Mouse (Mus musculus): ENCODE data around the gene Slc38a4.

- TF ChIP-seq HCFC1 (IDR thresholded peaks at IDR 0.05; ENCODE audit: low read depth, low read length) (no peak), POLR2A (IDR thresholded peaks at IDR 0.05; ENCODE audit: low read depth, low read length) (no peak)
These were observed at the start of gene Slc38a4 for GRCm38 (mm10) chr15:97055794-97056193.
